Mouse (Mus musculus) common myeloid progenitor, adult 5-6 weeks (primary cell): ENCODE data around the gene Epb41l2. TPM values are rescaled to one million over a fixed set of nuclear protein-coding genes. Genes with fewer than 3 reads are reported as not detected.

ENCODE experiments used
- ATAC-seq: replicated peaks from 2 replicates; pipeline ENCODE4 v1.8.0; 2016; ENCODE audit warnings: low read depth, mild to moderate bottlenecking, moderate TSS enrichment, inconsistent platforms; ENCODE audit not compliant: poor library complexity, severe bottlenecking
- total RNA-seq: library from RNA; stranded (forward); fragments of 200-1000, 187-1606 nt; gene quantifications from 2 replicates; pipeline ENCODE4 v1.2.3, GENCODE M21; 2017

The Epb41l2 gene
- total RNA-seq, 1 experiment from 2014 or later = 35.8 TPM

DNA sequence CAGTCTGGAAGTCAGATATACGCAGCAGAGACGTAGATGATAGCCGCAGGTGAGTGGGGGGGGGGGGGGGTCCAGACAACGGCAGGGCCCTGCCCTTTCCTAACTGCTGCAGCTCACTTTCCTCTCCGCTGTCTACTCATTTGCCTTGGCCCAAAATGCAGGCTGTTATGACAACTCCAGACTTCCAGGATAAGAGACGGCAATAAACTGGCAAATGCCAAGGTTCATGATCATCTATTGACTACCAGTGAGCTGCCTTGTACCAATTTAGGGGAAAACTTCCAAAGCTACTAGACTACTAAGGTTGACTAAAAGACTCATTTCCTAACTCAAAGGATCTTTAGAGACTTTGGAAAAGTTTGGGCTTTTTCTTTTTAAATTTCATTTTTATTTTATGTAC is 177.0 kb downstream of the Epb41l2 start:
- ATAC-seq = no peak

DNA sequence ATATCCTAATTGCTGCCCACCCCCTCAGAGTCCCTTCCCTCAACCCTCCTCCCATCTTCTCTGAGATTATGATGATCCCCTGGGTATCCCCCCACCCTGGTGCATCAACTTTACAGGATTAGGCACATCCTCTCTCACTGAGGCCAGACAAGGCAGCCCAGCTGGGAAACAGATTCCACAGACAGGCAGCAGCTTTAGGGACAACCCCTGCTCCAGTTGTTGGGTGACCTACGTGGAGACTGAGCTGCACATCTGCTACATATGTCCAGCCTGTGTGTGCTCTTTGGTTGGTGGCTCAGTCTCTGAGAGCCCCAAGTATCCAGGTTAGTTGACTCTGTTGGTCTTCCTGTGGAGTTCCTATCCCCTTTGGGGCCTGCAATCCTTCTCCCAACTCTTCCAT is 179.1 kb downstream of the Epb41l2 start:
- no peak for ATAC-seq

GRCm38 (mm10) chr10:25539146-25539770 is 179.7 kb downstream of the Epb41l2 start:
- ATAC-seq = no peak

DNA sequence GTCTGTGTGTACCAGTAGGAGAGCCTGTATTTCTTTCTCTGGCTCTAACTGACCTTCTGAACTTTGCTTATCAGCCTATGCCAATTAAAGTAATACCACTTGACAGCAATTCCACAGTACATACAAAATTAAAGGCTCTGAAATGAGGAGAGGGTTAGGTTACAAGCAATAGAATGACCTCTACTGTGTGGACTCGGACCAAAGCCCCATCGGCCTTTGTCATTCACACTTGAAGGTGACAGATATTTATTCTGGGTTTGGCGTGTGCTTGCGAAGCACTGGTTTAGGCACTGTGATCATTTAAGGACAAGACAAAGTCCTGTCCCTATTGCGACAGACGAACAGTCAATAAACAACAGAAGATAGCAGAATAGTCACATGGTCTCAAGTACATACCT is 180.2 kb downstream of the Epb41l2 start:
- ATAC-seq = no peak

GRCm38 (mm10) chr10:25541097-25541496 is 181.5 kb downstream of the Epb41l2 start:
- no peak for ATAC-seq

GRCm38 (mm10) chr10:25552936-25553335 is 193.3 kb downstream of the Epb41l2 start:
- no peak for ATAC-seq

- ATAC-seq = no peak
These were observed 212.0 kb downstream of the Epb41l2 start for GRCm38 (mm10) chr10:25571319-25572240.

Other genes with a start within 250 kb of the Epb41l2 start
- 24.2 and 32.4 TPM in 2 replicates for gene Akap7, start 51.9 kb upstream of the Epb41l2 start, total RNA-seq
- gene Smlr1, start 176.5 kb downstream of the Epb41l2 start, total RNA-seq = not detected in 2 replicates